11 mouse cellular contexts compared by ENCODE assay signal in genomic region chr6:117279786-117280411, GRCm38 (mm10).
DNase-seq lines count a peak whose midpoint lies in the region; ATAC-seq lines count a peak whose summit lies in the region.
"Had no signal": no experiment of that assay in that cellular context is flagged by ENCODE, and none has a peak within 500 bp of the region (broad histone marks: within the 10 kb centered on the region; RNA-seq: fewer than 3 reads in every experiment).

No protein-coding gene starts in this region.

- intact Hi-C loops in left cerebral cortex, postnatal 4 days (cut with DNase I) = no loop called here

- H3K27ac ChIP-seq in hindbrain, embryonic 11.5 days (ENCODE audit: low read depth, low read length) = no peak overlapping the region
- H3K27ac ChIP-seq: neural tube, embryonic 13.5 days had no signal

- no peaks in the 10 kb centered on the region for H3K27me3 ChIP-seq in hindbrain, embryonic 11.5 days (ENCODE audit: control insufficient read depth, insufficient read depth, low read length)
- H3K27me3 ChIP-seq: neural tube, embryonic 13.5 days had no signal

- no peaks in the 10 kb centered on the region for H3K9me3 ChIP-seq in hindbrain, embryonic 11.5 days (ENCODE audit: control insufficient read depth, low read length)
- H3K9me3 ChIP-seq: neural tube, embryonic 13.5 days had no signal

- WGBS in hindbrain, embryonic 11.5 days = 62% methylated on average over 14 of the region's 14 CpGs

- no peak overlapping the region for H3K4me2 ChIP-seq in hindbrain, embryonic 11.5 days (replicated peaks; ENCODE audit: low read depth, low read length)
- H3K4me2 ChIP-seq: neural tube, embryonic 13.5 days had no signal

- H3K4me3 ChIP-seq in hindbrain, embryonic 11.5 days (ENCODE audit: low read depth, low read length) = no peak overlapping the region
- H3K4me3 ChIP-seq: neural tube, embryonic 13.5 days had no signal

- no peaks in the 10 kb centered on the region for H3K36me3 ChIP-seq in hindbrain, embryonic 11.5 days (ENCODE audit: control insufficient read depth, insufficient read depth, low read length)
- H3K36me3 ChIP-seq: neural tube, embryonic 13.5 days had no signal

- ATAC-seq in hindbrain, embryonic 11.5 days (ENCODE audit: low FRiP score) = peak; percentile 22; the same call in 1 of the 2 replicates

- peak; percentile 9 for DNase-seq in cerebellum, adult 9-10 months
- no peak for DNase-seq in cerebellum, adult 8-10 months
- peak; percentile 66 for DNase-seq in left cerebral cortex, postnatal 4 days
- no peak for DNase-seq in left cerebral cortex, adult 18-20 months (ENCODE audit: low spot score in 2 of 2)
- peak; percentile 23 for DNase-seq in hindbrain, embryonic 11.5 days (ENCODE audit: low spot score)
- DNase-seq in retina, postnatal 1 day = peak; percentile 28
- DNase-seq in spleen, postnatal 4 days (ENCODE audit: low spot score in 2 of 2) = no peak
- DNase-seq in urinary bladder, postnatal 36 days (ENCODE audit: low spot score in 2 of 2) = no peak
- DNase-seq: gastrocnemius, postnatal 14 days; lung, adult 18-20 months had no signal

- H3K4me1 ChIP-seq in hindbrain, embryonic 11.5 days (replicated peaks; ENCODE audit: control insufficient read depth, insufficient read depth, low read length) = no peaks in the 10 kb centered on the region

- H3K9ac ChIP-seq in hindbrain, embryonic 11.5 days (ENCODE audit: low read depth, low read length) = no peak overlapping the region
- H3K9ac ChIP-seq: neural tube, embryonic 13.5 days had no signal

Comparison
In these comparisons a context has a peak if more than half of its experiments do, and no peak if none do; other contexts are left out.
1. DNase-seq: peak in cerebellum, adult 9-10 months (single experiment), left cerebral cortex, postnatal 4 days (single experiment), hindbrain, embryonic 11.5 days (single experiment) and retina, postnatal 1 day (single experiment); none in cerebellum, adult 8-10 months (single experiment), left cerebral cortex, adult 18-20 months (0 of 2), spleen, postnatal 4 days (0 of 2) and urinary bladder, postnatal 36 days (0 of 2).